Mouse (Mus musculus) left cerebral cortex, postnatal 14 days (tissue): ENCODE results near the gene Lypd6b. TPM values are rescaled to one million over a fixed set of nuclear protein-coding genes. Genes with fewer than 3 reads are reported as not detected.

ENCODE experiments used
- DNase-seq, 2 experiments: peaks; one replicate each; pipeline ENCODE4 v3.0.0; 2021 to 2022; ENCODE audit warnings: low spot score in 2 of 2, mixed read lengths in 1 of 2
- intact Hi-C: fragments of 180-260 bp; cut with DNase I; formaldehyde crosslinking; loops from one replicate; pipeline ENCODE4 v1.15.1; 2025
- total RNA-seq, 2 experiments: library from RNA; stranded (reverse); gene quantifications; 2 replicates each; pipeline ENCODE4 v1.2.3; 2021

The Lypd6b gene
- total RNA-seq, 2 experiments from 2014 or later = 10.7 to 10.9 TPM

DNA sequence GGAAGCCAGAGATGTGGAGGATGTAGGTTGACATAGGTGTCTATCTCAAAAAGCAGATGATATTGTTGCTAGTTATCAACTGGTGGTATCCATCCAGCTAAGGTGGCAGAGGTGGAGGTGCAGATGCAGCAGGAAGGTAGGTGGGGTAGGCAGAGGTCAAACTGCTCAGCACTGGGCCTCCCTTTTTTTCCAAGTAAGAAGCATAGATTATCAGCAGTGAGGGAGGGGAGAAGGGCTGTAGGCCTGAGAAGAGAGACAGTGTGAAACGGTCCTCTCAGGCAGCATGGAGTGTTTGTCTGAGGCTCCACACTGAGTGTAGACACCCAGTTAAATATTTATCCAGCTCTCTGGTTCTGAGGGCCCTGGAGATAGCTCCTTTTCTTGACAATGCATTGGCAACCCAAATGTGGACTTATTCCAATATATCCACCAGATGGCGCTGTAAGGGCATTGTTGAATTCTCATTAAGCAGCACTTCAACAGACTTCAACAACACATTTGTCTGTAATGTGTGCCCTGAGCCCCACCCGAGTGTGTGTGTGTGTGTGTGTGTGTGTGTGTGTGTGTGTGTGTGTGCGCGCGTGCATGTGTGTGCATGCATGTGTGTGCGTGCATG is 23.0 kb upstream of the Lypd6b start:
- intact Hi-C loops = loop anchor here (1.0 to 10.0 kb wide), 2 partner anchors 300 to 508 kb away; partner anchors contain the start of gene Lypd6

DNA sequence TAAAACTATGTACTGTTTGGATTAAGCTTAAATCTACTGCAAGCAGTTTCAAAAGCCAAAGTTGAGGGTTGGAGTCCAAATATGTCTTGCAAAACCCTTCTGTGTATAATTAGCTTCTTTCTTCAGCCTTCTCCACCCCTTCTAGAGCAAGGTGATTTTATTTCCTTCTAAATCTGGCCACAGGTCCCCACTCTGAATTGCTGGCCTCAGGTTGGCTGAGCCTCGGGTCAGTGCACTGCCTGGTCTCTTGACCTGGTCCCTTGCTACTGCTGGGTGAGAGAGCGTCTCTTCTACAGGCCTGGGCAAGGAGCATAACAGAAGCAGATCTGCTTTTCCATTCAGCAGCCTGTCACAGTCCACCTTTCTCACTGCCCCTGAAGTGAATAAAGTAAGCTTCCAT is 18.6 kb upstream of the Lypd6b start:
- DNase-seq = no peak
- intact Hi-C loops = loop anchor here (10.0 kb wide), 1 partner anchor 296 kb away; the partner anchor contains the start of gene Lypd6

More for the DNA sequence above, 23.0 kb upstream of the Lypd6b start:
- DNase-seq = peak; percentile 65 to 71

DNA sequence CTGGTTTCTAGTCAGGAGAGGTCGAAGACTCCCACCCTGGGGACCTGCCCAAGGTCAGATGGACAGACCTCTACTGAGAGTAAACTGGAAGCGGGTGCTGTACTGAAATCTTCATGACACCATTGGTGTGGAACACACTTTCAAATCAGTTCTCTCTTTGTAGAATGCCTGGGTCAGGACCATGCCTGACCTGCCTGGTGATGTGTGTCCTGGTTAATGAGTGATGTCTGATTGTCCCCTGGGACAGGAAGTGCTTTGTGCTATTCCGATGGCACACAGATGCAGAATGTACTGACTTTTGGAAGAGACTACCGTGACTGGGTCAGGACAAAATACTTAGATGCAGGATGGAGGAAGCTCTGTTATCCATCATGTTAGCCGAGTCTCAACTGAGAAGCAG is 17.0 kb upstream of the Lypd6b start:
- intact Hi-C loops = no loop called here
- DNase-seq = no peak

DNA sequence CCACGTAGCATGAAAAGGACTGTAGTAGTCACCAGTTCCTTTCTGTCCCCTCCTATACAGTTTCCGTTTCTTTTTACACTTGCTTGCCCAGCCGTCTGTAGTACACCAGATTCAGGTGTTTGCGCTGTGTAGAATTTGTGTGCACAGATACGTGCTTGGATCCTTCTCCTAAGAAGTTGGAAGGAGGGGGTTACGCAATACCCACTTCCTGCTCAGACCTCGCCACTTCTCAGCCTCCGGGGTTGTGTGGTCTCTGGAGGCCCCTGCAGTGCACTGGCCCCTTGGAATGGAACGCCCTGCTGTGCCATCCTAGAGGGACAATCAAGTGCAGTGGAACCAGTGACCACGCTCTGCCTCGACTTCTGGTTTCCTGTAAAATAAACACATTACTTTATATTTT is 16.3 kb upstream of the Lypd6b start:
- no peak for DNase-seq
- intact Hi-C loops = no loop called here

DNA sequence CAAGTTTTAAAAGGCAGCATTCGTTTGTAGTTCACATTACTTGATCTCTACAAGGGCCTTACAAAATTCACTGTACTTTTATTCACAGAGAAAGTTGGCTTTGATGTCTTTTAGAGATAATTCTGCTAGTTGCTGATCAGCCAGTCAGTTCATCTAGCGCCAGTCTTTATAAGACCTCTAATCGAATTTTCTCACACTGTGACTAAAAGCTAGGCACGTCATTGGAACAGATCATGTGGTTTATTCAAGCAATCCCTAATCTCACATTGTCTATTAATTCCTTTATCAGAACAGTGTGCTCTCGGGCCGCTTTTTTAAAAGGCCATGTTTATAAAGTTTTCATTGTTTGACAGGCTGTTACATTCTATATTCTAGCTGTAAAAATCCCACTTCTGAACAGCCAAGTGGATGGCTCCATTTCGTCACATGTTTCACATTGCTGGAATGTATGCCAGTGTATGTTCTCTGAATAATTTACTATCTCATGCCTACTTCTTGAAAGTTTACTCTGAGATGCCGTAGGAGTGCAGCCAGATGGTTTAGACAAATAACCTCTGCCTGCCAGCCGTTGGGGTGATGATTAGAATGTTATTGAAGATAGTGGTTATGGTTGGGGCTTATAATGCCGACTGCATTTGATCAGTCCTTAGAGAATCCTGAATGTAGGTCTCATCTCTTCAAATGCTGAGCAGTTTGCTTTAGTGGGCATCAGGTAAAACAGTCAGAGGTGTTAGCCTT is 14.1 kb upstream of the Lypd6b start:
- intact Hi-C loops = no loop called here
- no peak for DNase-seq

DNA sequence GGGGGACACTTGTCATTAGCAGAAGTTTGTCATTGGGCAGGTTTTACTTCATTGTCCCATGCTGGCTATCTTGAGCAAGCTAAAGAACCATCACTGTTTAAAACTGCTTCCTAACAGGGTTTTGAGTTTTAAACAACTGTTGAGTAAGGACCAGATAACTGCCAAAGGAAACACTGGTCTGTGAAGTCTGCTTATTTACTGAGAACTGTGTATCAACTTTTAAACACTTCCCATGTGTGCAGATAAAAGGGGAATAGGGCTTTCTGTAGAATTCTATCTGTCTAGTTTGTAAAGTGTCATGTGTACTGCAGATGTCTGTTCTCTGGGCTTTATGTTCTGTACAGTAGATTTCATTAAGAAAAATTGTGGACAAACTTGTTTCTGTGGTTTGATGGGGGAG is 13.3 kb upstream of the Lypd6b start:
- no peak for DNase-seq
- intact Hi-C loops = no loop called here

DNA sequence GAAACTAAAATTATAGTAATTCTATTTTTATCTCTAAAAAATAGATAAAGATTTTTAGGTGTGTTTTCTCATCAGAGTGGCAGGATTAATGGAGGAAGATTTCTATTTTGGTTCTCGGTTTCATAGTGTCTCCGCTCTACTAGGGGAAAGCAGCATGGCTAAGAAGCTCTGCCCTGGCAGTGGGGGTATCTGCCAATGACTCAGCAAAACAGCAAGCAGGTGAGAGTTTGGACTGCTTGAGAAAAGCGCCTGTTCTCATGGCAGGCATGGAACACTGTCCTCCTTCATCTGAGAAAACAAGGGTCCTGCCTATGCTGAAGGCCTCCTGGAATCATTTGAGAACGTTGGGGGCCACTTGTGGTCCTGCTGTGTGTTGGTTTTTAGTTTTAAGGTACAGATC is 12.3 kb upstream of the Lypd6b start:
- DNase-seq = no peak
- intact Hi-C loops = no loop called here

DNA sequence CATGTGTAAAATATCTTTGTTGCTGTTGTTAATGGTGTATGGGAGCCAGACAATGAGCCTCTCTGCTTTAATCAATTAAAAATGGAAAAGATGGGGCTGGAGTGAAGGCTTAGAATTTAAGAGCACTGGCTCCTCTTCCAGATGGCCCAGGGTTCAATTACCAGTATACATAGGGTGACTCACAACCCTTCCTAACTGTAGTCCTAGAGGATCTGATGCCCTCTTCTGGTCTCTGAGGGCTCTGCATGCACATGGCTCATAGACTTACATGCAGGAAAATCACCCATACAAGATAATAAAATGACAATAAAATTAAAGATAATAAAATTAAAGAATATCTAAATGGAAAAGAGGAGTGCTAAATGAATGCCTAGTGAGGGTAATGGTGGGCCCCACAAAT is 11.8 kb upstream of the Lypd6b start:
- DNase-seq = no peak
- intact Hi-C loops = no loop called here

DNA sequence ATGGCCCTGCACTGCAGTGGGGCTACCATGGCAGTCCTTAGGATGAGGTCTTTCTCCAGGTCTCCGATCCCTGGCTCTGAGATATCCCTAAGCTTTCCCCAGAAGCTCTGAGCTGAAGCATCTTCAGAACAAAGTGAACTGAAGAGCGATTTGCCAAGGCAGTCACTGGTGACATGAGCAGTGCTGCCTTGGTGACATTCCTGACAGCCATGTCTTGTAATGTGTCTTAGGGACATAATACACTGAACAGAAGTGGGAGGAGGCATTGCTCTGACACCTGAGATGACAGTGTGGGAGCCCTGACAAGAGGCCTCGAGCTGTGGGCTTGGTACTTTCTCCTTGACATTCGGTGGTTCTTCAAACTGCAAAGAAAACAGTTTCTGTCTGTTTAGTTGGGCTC is 11.1 kb upstream of the Lypd6b start:
- intact Hi-C loops = no loop called here
- DNase-seq = no peak

DNA sequence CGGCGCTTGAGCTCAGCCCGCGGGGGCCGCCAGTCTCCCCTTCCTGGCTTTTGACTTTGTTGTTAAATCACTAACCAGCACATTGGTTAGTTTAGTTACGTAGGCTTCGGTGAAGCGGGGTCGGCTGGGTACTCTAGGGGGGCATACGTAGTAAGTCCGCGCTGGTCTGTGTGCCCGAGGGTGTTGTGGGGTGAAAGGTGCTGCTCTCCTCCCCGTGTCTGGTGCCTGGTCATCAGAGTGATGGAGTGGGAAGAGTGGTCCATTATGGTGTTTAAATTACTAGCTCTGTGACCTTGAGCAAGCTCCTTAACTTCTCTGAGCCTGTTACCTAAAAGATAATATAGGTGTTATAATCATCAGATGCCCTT is 547 bp downstream of the Lypd6b start:
- intact Hi-C loops = no loop called here
- no peak for DNase-seq

DNA sequence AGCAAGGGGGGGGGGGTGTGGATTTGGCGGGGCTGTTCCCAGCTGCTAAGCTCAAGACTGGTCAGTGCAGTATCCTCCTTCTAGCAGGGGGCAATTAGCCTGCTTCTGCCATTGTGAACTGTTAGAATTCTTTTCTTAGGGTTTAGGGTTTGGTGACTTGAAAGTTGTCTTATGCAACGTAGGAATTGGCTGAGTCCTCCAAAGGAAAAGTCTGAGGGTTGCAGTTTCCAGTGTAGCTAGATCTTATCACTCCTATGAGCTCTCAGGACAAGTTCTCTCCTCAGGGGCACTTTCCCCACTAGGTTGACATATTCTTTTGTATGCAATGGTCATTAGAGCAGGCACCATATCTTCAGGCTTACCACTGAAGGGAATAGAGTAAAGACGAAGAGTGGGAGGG is 1.2 kb downstream of the Lypd6b start:
- no peak for DNase-seq
- intact Hi-C loops = no loop called here

DNA sequence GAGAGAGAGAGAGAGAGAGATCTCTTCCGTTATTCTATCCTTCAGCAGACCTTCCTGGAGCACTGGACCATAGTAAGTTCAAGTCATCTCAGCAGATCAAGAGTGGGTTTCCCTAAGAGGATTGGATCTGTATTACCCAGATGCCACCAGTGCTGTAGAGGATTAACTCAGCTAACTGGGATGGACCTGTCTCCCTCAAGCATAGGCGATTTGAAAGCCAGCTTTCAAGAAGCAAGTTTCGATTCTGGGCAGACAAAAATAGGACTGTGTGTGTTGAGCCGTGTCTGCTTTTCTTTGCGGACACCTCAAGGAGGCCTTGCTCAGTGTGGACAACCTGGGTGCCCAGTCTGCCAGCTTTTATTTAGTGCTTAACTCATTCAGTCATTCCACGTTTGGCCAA is 1.6 kb downstream of the Lypd6b start:
- intact Hi-C loops = no loop called here
- DNase-seq = no peak

DNA sequence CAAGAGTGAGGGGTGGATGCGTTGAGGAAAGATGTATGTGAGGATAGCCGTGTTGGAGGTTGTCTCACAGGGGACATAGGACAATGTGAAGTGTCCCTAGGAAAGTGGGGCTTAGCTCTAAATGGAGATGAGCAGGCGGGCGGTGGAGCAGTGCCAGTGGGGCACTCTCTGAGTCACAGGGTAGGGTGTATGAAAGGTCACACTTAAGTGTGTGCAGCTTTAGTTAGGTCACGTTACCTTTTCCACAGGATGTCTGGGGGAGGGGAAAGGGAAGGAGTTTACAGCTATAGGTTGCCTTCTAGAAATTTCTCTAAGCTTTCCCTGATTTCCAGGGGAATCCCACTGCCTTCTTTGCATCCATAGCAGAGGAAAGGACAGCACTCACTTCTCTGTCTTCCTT is 2.0 kb downstream of the Lypd6b start:
- intact Hi-C loops = no loop called here
- DNase-seq = no peak

DNA sequence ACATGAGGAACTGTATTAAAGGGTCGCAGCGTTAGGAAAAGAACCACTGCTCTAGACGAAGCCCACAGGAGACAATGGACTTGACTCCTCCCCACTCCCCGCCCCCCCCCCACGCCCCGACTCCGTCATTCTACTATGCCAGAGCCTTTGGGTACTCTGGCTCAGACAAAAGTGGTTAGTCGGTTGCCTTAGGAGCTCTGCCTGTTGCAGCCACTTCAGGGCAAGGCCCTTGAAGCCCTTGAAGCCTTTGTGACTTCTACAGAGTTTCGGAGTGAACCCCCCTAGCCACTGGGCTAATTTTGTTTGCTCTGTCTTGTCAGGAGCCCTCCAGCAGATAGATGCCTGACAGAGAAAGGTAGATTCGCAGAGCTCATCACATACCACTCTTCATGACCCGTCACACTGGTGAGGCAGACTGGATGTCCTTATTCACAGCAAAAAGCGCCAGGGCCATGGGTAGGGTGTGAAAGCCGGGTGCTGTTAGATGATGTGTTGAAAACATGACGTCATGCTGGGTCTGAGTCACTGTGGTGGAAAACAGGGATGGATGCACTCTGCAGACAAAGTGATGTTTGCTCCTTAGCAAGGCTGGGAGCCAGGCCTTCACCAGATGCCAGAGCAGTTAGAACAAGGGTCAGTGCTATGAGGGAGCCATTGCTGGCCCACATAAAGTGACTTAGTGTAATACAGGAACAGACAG is 10.1 kb downstream of the Lypd6b start:
- intact Hi-C loops = no loop called here
- no peak for DNase-seq

DNA sequence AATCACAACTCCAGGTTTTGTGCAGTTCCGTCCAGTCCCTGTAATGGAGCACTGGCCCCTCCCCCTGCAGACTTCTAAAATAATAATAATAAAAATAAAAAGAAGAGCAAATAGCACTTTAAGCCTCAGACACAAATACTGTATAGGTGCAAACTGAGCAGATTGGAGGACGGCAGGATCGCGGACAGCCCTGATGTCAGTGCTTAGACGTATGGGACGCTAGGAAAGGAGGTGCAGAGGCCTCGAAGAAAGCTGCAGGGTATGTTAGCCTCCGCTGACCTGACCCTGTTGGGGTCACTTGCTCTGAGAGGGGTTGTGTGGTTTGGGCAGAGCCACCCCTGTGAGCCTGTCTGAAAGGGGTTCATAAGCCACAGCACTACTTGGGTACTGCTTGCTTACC is 17.0 kb downstream of the Lypd6b start:
- intact Hi-C loops = no loop called here
- DNase-seq = no peak

DNA sequence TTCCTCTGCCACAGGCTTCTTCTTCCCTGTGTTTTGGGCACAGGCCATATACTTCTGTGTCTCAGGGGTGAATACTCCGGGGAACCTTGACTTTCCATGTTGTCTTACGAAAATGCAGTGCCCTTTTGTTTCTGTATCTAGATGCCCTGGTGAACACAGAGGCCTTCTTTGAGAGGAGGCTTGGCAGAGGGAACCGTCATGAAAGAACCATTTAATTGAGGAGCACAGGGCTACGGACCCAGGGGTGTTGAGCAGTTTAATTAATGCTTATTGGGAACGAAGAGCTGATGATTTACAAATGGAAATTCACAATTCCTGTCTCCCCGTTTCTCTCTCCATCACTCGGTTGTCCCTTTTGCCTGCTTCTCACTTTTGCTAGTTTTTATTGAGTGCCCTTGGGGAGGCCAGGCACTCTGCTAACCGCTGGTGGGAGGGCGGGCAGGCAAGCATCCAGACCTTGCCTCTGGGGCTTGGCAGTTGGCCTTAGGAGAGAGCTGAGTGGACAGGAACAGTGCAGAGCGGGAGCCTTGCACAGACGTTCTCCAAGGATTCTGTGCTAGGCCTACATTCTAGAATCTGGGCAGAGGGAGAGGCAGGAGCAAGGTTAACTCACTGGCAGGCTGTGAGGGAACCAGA is 18.4 kb downstream of the Lypd6b start:
- intact Hi-C loops = no loop called here
- peak in 1 of 2 experiments; percentile 49 for DNase-seq

DNA sequence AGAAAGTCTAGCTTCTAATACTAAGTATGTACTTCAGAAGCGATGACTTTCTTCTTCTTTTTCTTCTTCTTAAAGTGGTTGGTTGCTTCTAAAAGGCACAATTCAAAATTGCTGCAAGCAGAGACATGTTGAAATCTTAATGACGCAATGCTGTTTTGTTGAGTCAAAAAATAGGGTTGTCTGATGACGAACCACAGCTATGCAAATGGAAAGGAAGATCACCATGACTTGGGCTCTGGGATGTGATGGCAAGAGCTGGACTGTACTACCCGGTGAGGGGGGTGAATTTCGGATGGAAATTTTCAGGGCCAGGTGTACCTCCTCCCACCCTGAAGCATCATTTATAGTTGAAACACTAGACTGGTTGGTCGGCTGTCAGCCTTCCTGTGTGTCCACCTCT is 22.0 kb downstream of the Lypd6b start:
- intact Hi-C loops = no loop called here
- DNase-seq = no peak

DNA sequence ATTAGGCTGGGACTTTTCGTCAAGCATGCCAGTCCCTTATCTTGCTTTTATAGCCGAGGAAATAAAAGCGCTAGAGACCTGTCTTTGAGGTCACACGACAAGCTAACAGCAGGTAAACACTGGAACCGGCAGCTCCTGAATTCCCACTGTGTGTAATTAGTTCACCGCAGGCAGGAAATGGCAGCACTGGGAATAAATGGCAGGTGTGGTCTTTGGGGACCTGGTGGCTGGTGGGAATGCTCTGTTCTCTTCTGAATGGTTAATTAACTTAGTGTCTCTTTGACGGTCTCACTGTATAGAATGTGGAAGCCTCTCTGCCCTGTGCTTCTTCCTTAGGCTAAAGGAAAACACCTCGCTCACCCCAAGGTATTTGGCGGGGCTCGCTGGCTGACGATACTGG is 23.9 kb downstream of the Lypd6b start:
- intact Hi-C loops = no loop called here
- no peak for DNase-seq

DNA sequence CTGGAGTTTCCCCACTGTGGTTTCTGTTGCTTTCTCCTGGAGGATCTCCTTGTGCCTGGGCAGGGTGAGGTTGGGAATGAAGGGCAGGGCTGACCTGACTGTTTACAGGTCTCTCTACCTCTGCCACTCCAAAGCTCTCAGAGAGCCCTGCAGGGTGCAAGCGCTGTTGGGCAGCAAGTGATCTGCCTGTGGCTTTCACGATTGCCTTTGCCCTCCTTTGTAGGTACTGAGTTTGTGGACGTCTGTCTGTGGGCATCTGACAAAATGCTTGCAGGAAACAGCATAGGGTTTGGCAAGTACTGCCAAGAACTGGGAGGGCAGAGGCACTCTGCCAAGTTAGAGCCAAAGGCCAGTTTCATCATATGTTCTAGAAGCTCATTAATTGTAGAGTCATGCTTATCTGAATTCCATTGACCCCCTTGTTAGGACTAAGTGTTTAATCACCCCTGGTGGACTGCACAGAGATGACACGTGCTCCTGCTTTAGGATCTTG is 24.4 kb downstream of the Lypd6b start:
- intact Hi-C loops = no loop called here
- no peak for DNase-seq

DNA sequence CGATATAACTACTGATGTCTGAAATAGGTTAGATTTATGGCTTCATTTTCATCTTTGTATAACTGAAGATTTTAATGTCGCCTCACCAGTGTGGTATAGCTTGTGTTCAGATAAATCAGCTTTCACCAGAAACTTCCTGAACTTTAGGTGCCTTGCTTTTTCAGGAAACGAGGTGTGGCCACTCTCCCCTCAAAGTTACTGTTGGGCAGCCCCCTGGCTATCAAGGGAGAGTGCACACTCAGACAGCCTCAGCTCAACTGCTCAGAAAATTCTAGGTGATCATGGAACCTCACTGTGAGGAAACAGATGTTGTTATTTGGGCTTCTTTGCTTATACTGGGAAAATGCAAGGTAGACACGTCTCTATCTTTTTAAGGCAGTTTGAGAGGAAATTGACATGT is 25.7 kb downstream of the Lypd6b start:
- intact Hi-C loops = no loop called here
- DNase-seq = no peak
